Mouse (Mus musculus) limb, embryonic 11.5 days (tissue): Measurements from ENCODE around the gene Cd320. TPM values are rescaled to one million over a fixed set of nuclear protein-coding genes. Genes with fewer than 3 reads are reported as not detected.
"Not testable (repeated sequence)": the region's sequence is repeated elsewhere in the genome, so short reads cannot be mapped to it uniquely, and the experiment has no call there.

Experiments used
- ATAC-seq: fragments of 200-750 bp; cut with Nextera tagmentation; 2 replicates; pipeline ENCODE4 v1.8.0; 2017; ENCODE audit warnings: low read depth; ENCODE audit not compliant: insufficient number of reproducible peaks, low FRiP score, low TSS enrichment
- DNase-seq: peaks from one replicate; pipeline ENCODE4 v3.0.0-alpha.2; 2015; ENCODE audit warnings: low spot score
- H3K27ac ChIP-seq: fragments of 300-500 bp; sonication (generic); replicated peaks from 2 replicates; pipeline ENCODE4 v1.5.1; 2014; ENCODE audit warnings: low read depth, mild to moderate bottlenecking, low read length
- H3K27me3 ChIP-seq: fragments of 300-500 bp; sonication (generic); 2 replicates; pipeline ENCODE4 v1.6.1; 2014; ENCODE audit warnings: mild to moderate bottlenecking, low read length, mixed read lengths; ENCODE audit not compliant: control insufficient read depth, insufficient read depth
- H3K36me3 ChIP-seq: fragments of 300-500 bp; sonication (generic); 2 replicates; pipeline ENCODE4 v1.6.1; 2014; ENCODE audit warnings: mild to moderate bottlenecking, low read length, moderate library complexity, mixed read lengths; ENCODE audit not compliant: control insufficient read depth, insufficient read depth
- H3K4me1 ChIP-seq: fragments of 300-500 bp; sonication (generic); 2 replicates; pipeline ENCODE4 v1.6.1; 2014; ENCODE audit warnings: low read length, mixed read lengths; ENCODE audit not compliant: control insufficient read depth, insufficient read depth
- H3K4me2 ChIP-seq: fragments of 300-500 bp; sonication (generic); 2 replicates; pipeline ENCODE4 v1.6.1; 2014; ENCODE audit warnings: low read depth, mild to moderate bottlenecking, moderate library complexity; ENCODE audit not compliant: severe bottlenecking
- H3K4me3 ChIP-seq: fragments of 300-500 bp; sonication (generic); 2 replicates; pipeline ENCODE4 v1.5.1; 2014; ENCODE audit warnings: low read depth, low read length
- H3K9ac ChIP-seq: fragments of 300-500 bp; sonication (generic); 2 replicates; pipeline ENCODE4 v1.6.1; 2014; ENCODE audit warnings: mild to moderate bottlenecking, low read length
- H3K9me3 ChIP-seq: fragments of 300-500 bp; sonication (generic); 2 replicates; pipeline ENCODE4 v1.6.1; 2016; ENCODE audit warnings: low read length; ENCODE audit not compliant: control insufficient read depth
- WGBS: fragments of 180-500 bp; shearing (Covaris S2); extraction: QIAGEN DNeasy Blood & Tissue Kit; methylation state at CpG from one replicate; pipeline ENCODE4 v1.1.7; 2014; 5-methylcytosine and 5-hydroxymethylcytosine counted together
- polyA plus RNA-seq: library from polyadenylated mRNA; unstranded; fragments of >200 nt; fragmentation: Nextera tagmentation; extraction: Ambion mirVana; gene quantifications from 2 replicates; pipeline ENCODE4 v1.2.1, GENCODE M21; 2014

Gene Cd320
- polyA plus RNA-seq, 1 experiment from 2014 or later = 91.5 TPM

- ATAC-seq, H3K27me3 ChIP-seq, H3K4me2 ChIP-seq, H3K4me1 ChIP-seq, H3K9me3 ChIP-seq, H3K4me3 ChIP-seq, H3K9ac ChIP-seq, DNase-seq, H3K27ac ChIP-seq: not testable (repeated sequence)
- 86% methylated on average over 9 of the region's 11 CpGs for WGBS
- peaks cover 22% of the 10 kb centered on the region for H3K36me3 ChIP-seq
Measured at GRCm38 (mm10) chr17:33884320-33884719, 41.4 kb downstream of the Cd320 start.

- H3K4me2 ChIP-seq, DNase-seq: not testable (repeated sequence)
Measured at GRCm38 (mm10) chr17:33887802-33888201, 44.9 kb downstream of the Cd320 start.

DNA sequence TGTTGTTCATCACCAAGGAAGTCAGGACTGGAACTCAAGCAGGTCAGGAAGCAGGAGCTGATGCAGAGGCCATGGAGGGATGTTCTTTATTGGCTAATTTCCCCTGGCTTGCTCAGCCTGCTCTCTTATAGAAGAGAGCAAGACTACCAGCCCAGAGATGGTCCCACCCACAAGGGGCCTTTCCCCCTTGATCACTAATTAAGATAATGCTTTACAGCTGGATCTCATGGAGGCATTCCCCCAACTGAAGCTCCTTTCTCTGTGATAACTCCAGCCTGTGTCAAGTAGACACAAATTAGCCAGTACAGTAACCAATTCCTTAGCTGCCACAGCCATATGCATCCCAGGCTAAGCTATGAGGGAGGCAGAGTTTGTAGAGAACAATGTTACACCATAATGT is 45.3 kb downstream of the Cd320 start:
- H3K27me3 ChIP-seq, H3K36me3 ChIP-seq, H3K9ac ChIP-seq, H3K27ac ChIP-seq, ATAC-seq, DNase-seq, H3K4me1 ChIP-seq, H3K4me3 ChIP-seq, H3K4me2 ChIP-seq, H3K9me3 ChIP-seq: not testable (repeated sequence)

More at GRCm38 (mm10) chr17:33887802-33888201, 44.9 kb downstream of the Cd320 start:
- not testable (repeated sequence) for H3K9ac ChIP-seq, H3K27ac ChIP-seq, ATAC-seq, H3K4me3 ChIP-seq, H3K9me3 ChIP-seq, H3K27me3 ChIP-seq, H3K4me1 ChIP-seq, H3K36me3 ChIP-seq
- 62% methylated on average over 2 of the region's 2 CpGs for WGBS

GRCm38 (mm10) chr17:33889941-33890532 is 47.1 kb downstream of the Cd320 start:
- DNase-seq (peak; percentile 30), ATAC-seq (peak; percentile 54; the same call in 1 of the 2 replicates)
- peak overlapping the region; percentile 60 for H3K4me2 ChIP-seq
- peak overlapping the region; percentile 73 for H3K9ac ChIP-seq
- not testable (repeated sequence) for H3K9me3 ChIP-seq, H3K27me3 ChIP-seq, H3K4me1 ChIP-seq, H3K36me3 ChIP-seq, H3K27ac ChIP-seq
- WGBS = under 1% methylated on average over 38 of the region's 44 CpGs
- peak overlapping the region; percentile 60 for H3K4me3 ChIP-seq

DNA sequence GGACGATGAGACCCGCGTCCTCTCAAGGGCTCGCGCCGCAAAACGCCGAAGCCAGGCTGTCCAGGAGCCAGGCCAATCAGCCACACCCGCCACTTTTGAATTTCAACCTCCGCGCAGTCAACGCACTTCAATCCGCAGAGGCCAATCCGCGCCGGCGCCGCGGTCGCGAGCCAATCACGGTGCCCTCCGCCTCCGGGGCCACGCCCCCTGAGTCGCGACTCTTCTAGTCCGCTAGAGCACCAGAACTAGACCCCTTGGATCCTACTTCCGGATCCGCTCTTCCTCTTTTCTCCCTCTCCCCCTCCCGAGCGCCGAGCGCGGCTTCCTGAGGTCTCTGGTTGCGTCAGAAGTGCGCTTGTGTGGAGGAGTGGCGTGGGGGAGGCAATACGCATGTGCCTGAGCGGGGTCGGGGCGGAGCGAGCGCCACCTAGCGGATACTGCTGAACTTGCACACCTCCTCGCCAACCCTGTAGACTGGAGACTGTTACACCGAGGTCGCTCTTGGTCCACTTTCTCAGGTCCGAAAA is 47.7 kb downstream of the Cd320 start, which contains the start of gene Kifc1:
Gene Kifc1, minus strand, starts transcription at position 129 of the 527 bp plus-strand sequence.
- peak within 1 kb of the TSS; percentile 73 for H3K9ac ChIP-seq
- H3K36me3 ChIP-seq = peaks cover 3% of the 10 kb centered on the region; the same call in 1 of the 2 replicates
- peak within 1 kb of the TSS; percentile 60 for H3K4me2 ChIP-seq
- no peaks in the 10 kb centered on the region for H3K27me3 ChIP-seq
- no peaks in the 10 kb centered on the region for H3K9me3 ChIP-seq
- H3K4me1 ChIP-seq = no peaks in the 10 kb centered on the region
- ATAC-seq (peak; percentile 97), DNase-seq (peak; percentile 100)
- H3K4me3 ChIP-seq = peak within 1 kb of the TSS; percentile 60
- no peak within 1 kb of the TSS; the same call in 1 of the 2 replicates for H3K27ac ChIP-seq
- under 1% methylated on average over 48 of the region's 49 CpGs for WGBS

DNA sequence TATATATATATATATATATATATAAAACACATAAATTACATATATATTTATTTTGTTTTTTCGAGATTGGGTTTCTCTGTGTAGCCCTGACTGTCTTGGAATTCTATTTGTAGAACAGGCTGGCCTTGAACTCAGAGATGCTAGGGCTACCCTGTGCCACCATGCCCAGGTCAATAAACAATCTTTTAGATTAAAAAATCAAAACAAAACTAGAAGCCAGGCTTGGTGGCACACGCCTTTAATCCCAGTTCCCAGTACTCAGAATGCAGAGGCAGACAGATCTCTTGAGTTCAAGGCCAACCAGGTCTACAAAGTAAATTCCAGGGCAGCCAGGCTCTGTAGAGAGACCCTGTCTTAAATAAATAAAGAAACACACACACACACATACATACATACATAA is 48.5 kb downstream of the Cd320 start:
- Histone ChIP-seq H3K9me3 (no peaks in the 10 kb centered on the region), H3K4me2 (no peak overlapping the region), H3K36me3 (no peaks in the 10 kb centered on the region), H3K4me1 (no peaks in the 10 kb centered on the region), H3K9ac (no peak overlapping the region), H3K4me3 (no peak overlapping the region), H3K27ac (no peak overlapping the region), H3K27me3 (no peaks in the 10 kb centered on the region)
- ATAC-seq (no peak), DNase-seq (no peak)
- 69% methylated on average over 2 of the region's 2 CpGs for WGBS

DNA sequence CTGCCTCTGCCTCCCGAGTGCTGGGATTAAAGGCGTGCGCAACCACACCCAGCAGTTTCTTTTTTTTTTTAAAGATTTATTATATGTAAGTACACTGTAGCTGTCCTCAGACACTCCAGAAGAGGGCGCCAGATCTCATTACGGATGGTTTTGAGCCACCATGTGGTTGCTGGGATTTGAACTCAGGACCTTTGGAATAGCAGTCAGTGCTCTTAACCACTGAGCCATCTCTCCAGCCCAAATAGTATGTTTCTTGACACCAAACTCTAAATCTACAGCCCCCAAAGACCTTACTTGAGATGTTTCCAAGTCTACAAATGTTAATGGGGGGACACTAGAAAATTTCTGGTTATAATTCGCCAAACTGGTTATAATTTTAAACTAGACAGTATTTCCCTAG is 49.0 kb downstream of the Cd320 start:
- WGBS = 67% methylated on average over 6 of the region's 6 CpGs
- H3K4me3 ChIP-seq, H3K4me1 ChIP-seq, ATAC-seq, H3K9me3 ChIP-seq, H3K9ac ChIP-seq, H3K27ac ChIP-seq, DNase-seq, H3K36me3 ChIP-seq, H3K4me2 ChIP-seq, H3K27me3 ChIP-seq: not testable (repeated sequence)

DNA sequence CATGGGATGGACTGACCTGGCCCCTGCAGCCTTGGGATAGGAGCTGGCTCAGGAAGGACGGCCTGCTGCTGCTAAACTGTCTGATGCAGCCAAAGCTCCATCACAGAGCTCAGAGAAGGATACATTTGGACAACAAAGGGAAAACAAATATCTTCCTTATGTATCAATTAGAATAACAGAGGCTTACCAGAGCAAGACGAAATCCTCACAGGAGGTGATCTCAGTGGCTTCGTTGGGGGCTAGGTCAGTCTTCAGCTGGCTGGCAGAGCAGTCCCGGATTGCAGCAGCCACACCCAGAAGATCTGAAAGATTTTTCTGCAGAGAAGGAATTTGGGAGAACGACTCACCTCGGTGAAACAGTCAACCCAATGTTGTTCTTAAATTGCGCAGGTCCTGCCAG is 49.5 kb downstream of the Cd320 start:
- Histone ChIP-seq H3K9ac (no peak overlapping the region), H3K4me1 (no peaks in the 10 kb centered on the region), H3K36me3 (no peaks in the 10 kb centered on the region), H3K9me3 (no peaks in the 10 kb centered on the region), H3K27ac (no peak overlapping the region), H3K27me3 (no peaks in the 10 kb centered on the region), H3K4me2 (no peak overlapping the region), H3K4me3 (no peak overlapping the region)
- 32% methylated on average over 7 of the region's 7 CpGs for WGBS
- DNase-seq (no peak), ATAC-seq (no peak)

DNA sequence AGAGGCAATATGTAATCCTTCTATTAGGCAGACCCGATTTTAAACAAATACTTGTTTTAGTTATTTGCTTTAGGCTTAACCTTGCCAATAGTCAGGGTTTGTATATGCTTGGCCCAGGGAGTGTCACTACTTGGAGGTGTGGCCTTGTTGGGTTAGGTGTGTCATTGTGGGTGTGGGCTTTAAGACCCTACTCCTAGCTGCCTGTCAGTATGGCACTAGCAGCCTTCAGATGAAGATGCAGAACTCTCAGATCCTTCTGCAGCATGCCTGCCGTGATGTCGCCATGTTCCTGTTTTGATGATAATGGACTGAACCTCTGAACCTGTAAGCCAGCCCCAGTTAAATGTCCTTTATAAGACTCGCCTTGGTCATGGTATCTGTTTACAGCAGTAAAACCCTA is 50.1 kb downstream of the Cd320 start:
- not testable (repeated sequence) for H3K9ac ChIP-seq, ATAC-seq
- WGBS = 82% methylated on average over 4 of the region's 4 CpGs

More for the DNA sequence above, 50.1 kb downstream of the Cd320 start:
- H3K4me1 ChIP-seq, H3K27me3 ChIP-seq, DNase-seq, H3K4me2 ChIP-seq, H3K36me3 ChIP-seq, H3K27ac ChIP-seq, H3K4me3 ChIP-seq, H3K9me3 ChIP-seq: not testable (repeated sequence)
